Comparison of ENCODE assay signal across 20 mouse cellular contexts in genomic region chr3:124390101-124390500, GRCm38 (mm10). TPM values are rescaled to one million over a fixed set of nuclear protein-coding genes. Genes with fewer than 3 reads are reported as not detected.
"Had no signal": no experiment of that assay in that cellular context is flagged by ENCODE, and none has a peak within 500 bp of the region (broad histone marks: within the 10 kb centered on the region; RNA-seq: fewer than 3 reads in every experiment).

No protein-coding gene starts in this region.

- DNase-seq: kidney, postnatal 10 days; kidney, postnatal 4 days; right cerebral cortex, adult 18-20 months; right cerebral cortex, postnatal 25 days; thymus, postnatal 4 days had no signal

- H3K9me3 ChIP-seq: limb, embryonic 15.5 days; lung, embryonic 15.5 days; midbrain, embryonic 12.5 days; neural tube, embryonic 15.5 days had no signal

- H3K4me3 ChIP-seq: layer of hippocampus, adult 2 months; limb, embryonic 15.5 days; liver, embryonic 12.5 days; lung, embryonic 15.5 days; midbrain, embryonic 12.5 days; myocyte; neural tube, embryonic 15.5 days had no signal

- H3K27ac ChIP-seq: layer of hippocampus, adult 2 months; limb, embryonic 15.5 days; liver, embryonic 12.5 days; lung, embryonic 15.5 days; midbrain, embryonic 12.5 days; neural tube, embryonic 15.5 days had no signal

- H3K9ac ChIP-seq: limb, embryonic 15.5 days; liver, embryonic 12.5 days; lung, embryonic 15.5 days; midbrain, embryonic 12.5 days; neural tube, embryonic 15.5 days had no signal

- H3K4me2 ChIP-seq: limb, embryonic 15.5 days; liver, embryonic 12.5 days; lung, embryonic 15.5 days; midbrain, embryonic 12.5 days; neural tube, embryonic 15.5 days had no signal

- ATAC-seq: liver, embryonic 12.5 days had no signal

- H3K4me1 ChIP-seq: limb, embryonic 15.5 days; liver, embryonic 12.5 days; lung, embryonic 15.5 days; midbrain, embryonic 12.5 days; neural tube, embryonic 15.5 days had no signal

- H3K36me3 ChIP-seq: limb, embryonic 15.5 days; liver, embryonic 12.5 days; lung, embryonic 15.5 days; midbrain, embryonic 12.5 days; neural tube, embryonic 15.5 days had no signal

- H3K27me3 ChIP-seq: limb, embryonic 15.5 days; liver, embryonic 12.5 days; lung, embryonic 15.5 days; midbrain, embryonic 12.5 days; neural tube, embryonic 15.5 days had no signal

RNA-seq across cellular contexts. Expression of gene 1700006A11Rik, which starts 35.7 kb away (rescaled TPM):
- total RNA-seq: layer of hippocampus, adult 2 months; layer of hippocampus, postnatal 10 days; left cerebral cortex, postnatal 36 days; megakaryocyte-erythroid progenitor cell, adult 5-6 weeks had no signal
- polyA plus RNA-seq: kidney, embryonic 14.5 days; limb, embryonic 15.5 days; liver, embryonic 12.5 days; liver, embryonic 16.5 days; lung, embryonic 15.5 days; midbrain, embryonic 12.5 days; myocyte; neural tube, embryonic 11.5 days; neural tube, embryonic 15.5 days; small intestine, adult 2 months; stomach, embryonic 16.5 days had no signal
